Mouse (Mus musculus) hindbrain, embryonic 15.5 days (tissue): ENCODE data around the gene Vangl1. TPM values are rescaled to one million over a fixed set of nuclear protein-coding genes. Genes with fewer than 3 reads are reported as not detected.
"Not testable (repeated sequence)": the region's sequence is repeated elsewhere in the genome, so short reads cannot be mapped to it uniquely, and the experiment has no call there.

Experiments
- ATAC-seq: fragments of 200-750 bp; cut with Nextera tagmentation; 2 replicates; pipeline ENCODE4 v1.8.0; 2017; ENCODE audit warnings: low read depth, moderate number of reproducible peaks, moderate TSS enrichment; ENCODE audit not compliant: low FRiP score
- H3K27ac ChIP-seq: fragments of 300-500 bp; sonication (generic); replicated peaks from 2 replicates; pipeline ENCODE4 v1.5.1; 2015; ENCODE audit warnings: mild to moderate bottlenecking, inconsistent platforms
- H3K27me3 ChIP-seq: fragments of 300-500 bp; sonication (generic); 2 replicates; pipeline ENCODE4 v1.6.1; 2015; ENCODE audit warnings: control low read depth, inconsistent platforms
- H3K36me3 ChIP-seq: fragments of 300-500 bp; sonication (generic); 2 replicates; pipeline ENCODE4 v1.6.1; 2015; ENCODE audit warnings: control low read depth, inconsistent platforms
- H3K4me1 ChIP-seq: fragments of 300-500 bp; sonication (generic); replicated peaks from 2 replicates; pipeline ENCODE4 v1.6.1; 2015; ENCODE audit warnings: control low read depth, inconsistent platforms
- H3K4me2 ChIP-seq: fragments of 300-500 bp; sonication (generic); 2 replicates; pipeline ENCODE4 v1.6.1; 2015; ENCODE audit warnings: moderate library complexity, mild to moderate bottlenecking, inconsistent platforms
- H3K4me3 ChIP-seq: fragments of 300-500 bp; sonication (generic); 2 replicates; pipeline ENCODE4 v1.5.1; 2015; ENCODE audit warnings: mild to moderate bottlenecking, inconsistent platforms
- H3K9ac ChIP-seq: fragments of 300-500 bp; sonication (generic); 2 replicates; pipeline ENCODE4 v1.6.1; 2015; ENCODE audit warnings: inconsistent platforms
- H3K9me3 ChIP-seq: fragments of 300-500 bp; sonication (generic); 2 replicates; pipeline ENCODE4 v1.6.1; 2016; ENCODE audit warnings: control low read depth, inconsistent platforms
- WGBS: fragments of 180-500 bp; shearing (Covaris S2); methylation state at CpG from one replicate; pipeline ENCODE4 v1.1.7; 2015; 5-methylcytosine and 5-hydroxymethylcytosine counted together
- polyA plus RNA-seq: library from polyadenylated mRNA; unstranded; fragments of >200 nt; fragmentation: Nextera tagmentation; extraction: Ambion mirVana; gene quantifications from 2 replicates; pipeline ENCODE4 v1.2.1, GENCODE M21; 2015

Vangl1 gene
- polyA plus RNA-seq, 1 experiment from 2014 or later, result 9.1 TPM

DNA sequence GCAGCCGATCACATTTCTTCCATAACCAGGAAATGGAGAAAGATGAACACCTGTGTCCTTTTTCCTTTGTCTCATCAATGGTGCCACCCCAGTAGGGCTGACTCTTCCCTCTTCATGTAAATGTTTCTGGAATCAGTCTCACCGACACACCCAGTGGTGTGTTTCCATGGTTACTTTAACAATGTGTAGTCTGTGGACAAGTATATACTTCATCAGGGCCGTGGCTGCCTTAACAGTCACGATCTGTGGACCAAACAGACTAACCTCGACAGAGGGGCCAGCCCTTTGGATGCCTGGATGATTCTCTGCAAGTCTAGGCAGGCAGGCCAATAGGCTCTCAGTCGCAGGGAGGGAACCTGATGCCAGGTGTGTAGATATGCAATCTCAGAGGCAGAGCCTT, 8.4 kb upstream of the Vangl1 start:
- ATAC-seq, result no peak
- H3K27ac ChIP-seq, result no peak overlapping the region

DNA sequence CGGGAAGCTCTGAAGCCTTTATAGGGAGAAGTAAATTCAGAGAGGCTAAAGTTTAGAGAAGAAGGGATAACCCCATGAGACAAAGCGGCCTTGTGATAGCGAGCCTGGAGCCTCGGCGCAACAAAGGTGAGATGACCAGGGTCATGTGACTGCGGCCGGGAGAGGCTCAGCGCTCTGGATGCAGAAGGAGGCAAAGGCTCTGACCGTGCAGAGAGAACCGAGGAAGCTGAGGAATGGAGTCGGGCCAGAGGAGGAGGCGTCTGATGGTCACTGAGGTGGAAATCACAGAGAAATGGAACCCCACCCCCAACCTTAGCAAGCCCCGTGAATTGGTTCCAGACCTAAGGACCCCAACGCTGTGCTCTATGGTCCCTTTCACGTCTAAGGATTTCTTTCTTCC, 7.8 kb upstream of the Vangl1 start:
- H3K4me2 ChIP-seq, result no peak overlapping the region
- H3K9me3 ChIP-seq, result no peaks in the 10 kb centered on the region
- H3K9ac ChIP-seq, result no peak overlapping the region
- 89% methylated on average over 15 of the region's 15 CpGs for WGBS
- H3K4me1 ChIP-seq, result no peaks in the 10 kb centered on the region
- no peaks in the 10 kb centered on the region for H3K36me3 ChIP-seq
- ATAC-seq, result no peak
- no peak overlapping the region for H3K27ac ChIP-seq
- no peak overlapping the region for H3K4me3 ChIP-seq
- no peaks in the 10 kb centered on the region for H3K27me3 ChIP-seq

More for the DNA sequence above, 8.4 kb upstream of the Vangl1 start:
- Histone ChIP-seq H3K36me3 (no peaks in the 10 kb centered on the region), H3K4me2 (no peak overlapping the region), H3K9ac (no peak overlapping the region), H3K4me1 (no peaks in the 10 kb centered on the region), H3K27me3 (no peaks in the 10 kb centered on the region), H3K9me3 (no peaks in the 10 kb centered on the region), H3K4me3 (no peak overlapping the region)
- 51% methylated on average over 6 of the region's 6 CpGs for WGBS

GRCm38 (mm10) chr3:102211340-102211739, 6.8 kb upstream of the Vangl1 start:
- H3K4me2 ChIP-seq, result no peak overlapping the region
- H3K4me1 ChIP-seq, result no peaks in the 10 kb centered on the region
- 88% methylated on average over 2 of the region's 2 CpGs for WGBS
- peaks cover 9% of the 10 kb centered on the region; the same call in 1 of the 2 replicates for H3K27me3 ChIP-seq
- no peak overlapping the region for H3K4me3 ChIP-seq
- ATAC-seq, result no peak
- no peaks in the 10 kb centered on the region for H3K36me3 ChIP-seq
- no peaks in the 10 kb centered on the region for H3K9me3 ChIP-seq
- no peak overlapping the region for H3K27ac ChIP-seq
- H3K9ac ChIP-seq, result no peak overlapping the region

DNA sequence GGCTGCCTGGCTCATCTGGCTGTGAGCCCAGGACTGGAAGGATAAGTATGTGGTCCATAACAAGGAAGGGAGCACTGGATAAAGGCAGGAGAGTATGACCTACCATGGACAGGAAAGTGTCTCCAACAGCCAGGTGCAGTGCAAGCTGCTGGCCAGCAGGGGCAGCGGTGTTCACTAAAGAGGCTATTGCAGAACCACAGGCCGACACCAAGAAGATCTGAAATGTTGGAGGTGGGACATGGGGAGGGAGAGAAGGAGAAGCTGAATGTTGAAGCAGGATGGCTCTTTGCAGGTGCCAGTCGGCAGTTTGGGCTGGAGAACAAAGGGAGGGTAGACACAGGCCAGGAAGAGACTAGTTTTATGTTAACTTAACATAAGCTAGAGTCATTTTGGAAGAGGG, 6.3 kb upstream of the Vangl1 start:
- no peaks in the 10 kb centered on the region for H3K9me3 ChIP-seq
- no peak overlapping the region for H3K4me3 ChIP-seq
- no peak overlapping the region for H3K4me2 ChIP-seq
- no peak for ATAC-seq
- 64% methylated on average over 3 of the region's 3 CpGs for WGBS
- H3K9ac ChIP-seq, result no peak overlapping the region
- H3K27ac ChIP-seq, result no peak overlapping the region
- H3K4me1 ChIP-seq, result no peaks in the 10 kb centered on the region; the same call in 1 of the 2 replicates
- peaks cover 13% of the 10 kb centered on the region; the same call in 1 of the 2 replicates for H3K27me3 ChIP-seq
- H3K36me3 ChIP-seq, result no peaks in the 10 kb centered on the region

- Histone ChIP-seq H3K27me3 (peaks cover 13% of the 10 kb centered on the region; the same call in 1 of the 2 replicates), H3K4me3 (no peak overlapping the region), H3K9me3 (no peaks in the 10 kb centered on the region), H3K36me3 (no peaks in the 10 kb centered on the region), H3K9ac (no peak overlapping the region), H3K4me2 (no peak overlapping the region), H3K4me1 (peaks cover 11% of the 10 kb centered on the region), H3K27ac (no peak overlapping the region)
- ATAC-seq, result no peak
- 83% methylated on average over 6 of the region's 6 CpGs for WGBS
These were observed 4.4 kb upstream of the Vangl1 start for GRCm38 (mm10) chr3:102208861-102209260.

GRCm38 (mm10) chr3:102205458-102205830, 951 bp upstream of the Vangl1 start:
- H3K9ac ChIP-seq, result 0 out of 2 replicates have a peak overlapping the region, but pooled peaks have one; percentile 13
- H3K27me3 ChIP-seq, result peaks cover 15% of the 10 kb centered on the region; the same call in 1 of the 2 replicates
- H3K4me1 ChIP-seq, result peaks cover 24% of the 10 kb centered on the region
- peak overlapping the region; percentile 78 for H3K4me3 ChIP-seq
- H3K9me3 ChIP-seq, result no peaks in the 10 kb centered on the region
- ATAC-seq, result no peak
- H3K4me2 ChIP-seq, result peak overlapping the region; percentile 99
- 5% methylated on average over 7 of the region's 7 CpGs for WGBS
- H3K36me3 ChIP-seq, result no peaks in the 10 kb centered on the region
- H3K27ac ChIP-seq, result peak overlapping the region; percentile 16; the same call in 1 of the 2 replicates

GRCm38 (mm10) chr3:102204734-102205457, 403 bp upstream of the Vangl1 start:
- WGBS, result 4% methylated on average over 17 of the region's 17 CpGs
- ATAC-seq, result peak; percentile 50
- H3K36me3 ChIP-seq, H3K9me3 ChIP-seq: not testable (repeated sequence)
- Histone ChIP-seq H3K9ac (peak overlapping the region; percentile 71), H3K27me3 (peaks cover 15% of the 10 kb centered on the region; the same call in 1 of the 2 replicates), H3K27ac (peak overlapping the region; percentile 67; the same call in 1 of the 2 replicates), H3K4me1 (peaks cover 24% of the 10 kb centered on the region), H3K4me3 (peak overlapping the region; percentile 78), H3K4me2 (peak overlapping the region; percentile 99)

- H3K36me3 ChIP-seq, result no peaks in the 10 kb centered on the region
- 2% methylated on average over 7 of the region's 7 CpGs for WGBS
- peaks cover 38% of the 10 kb centered on the region for H3K4me1 ChIP-seq
- H3K9ac ChIP-seq, result peak overlapping the region; percentile 71
- H3K9me3 ChIP-seq, result no peaks in the 10 kb centered on the region
- no peak for ATAC-seq
- H3K4me3 ChIP-seq, result peak overlapping the region; percentile 78
- H3K4me2 ChIP-seq, result peak overlapping the region; percentile 99
- H3K27me3 ChIP-seq, result peaks cover 15% of the 10 kb centered on the region
- H3K27ac ChIP-seq, result no peak overlapping the region
These were observed 1.4 kb downstream of the Vangl1 start for GRCm38 (mm10) chr3:102203131-102203530.

- H3K4me2 ChIP-seq, result no peak overlapping the region
- peaks cover 5% of the 10 kb centered on the region; the same call in 1 of the 2 replicates for H3K27me3 ChIP-seq
- H3K36me3 ChIP-seq, result no peaks in the 10 kb centered on the region
- ATAC-seq, result no peak
- H3K9ac ChIP-seq, result no peak overlapping the region
- peaks cover 42% of the 10 kb centered on the region for H3K4me1 ChIP-seq
- no peak overlapping the region for H3K4me3 ChIP-seq
- no peak overlapping the region for H3K27ac ChIP-seq
- no peaks in the 10 kb centered on the region for H3K9me3 ChIP-seq
- WGBS, result 37% methylated on average over 4 of the region's 4 CpGs
These were observed 4.5 kb downstream of the Vangl1 start for GRCm38 (mm10) chr3:102199991-102200390.

GRCm38 (mm10) chr3:102199226-102199625, 5.3 kb downstream of the Vangl1 start:
- H3K27me3 ChIP-seq, result peaks cover 5% of the 10 kb centered on the region; the same call in 1 of the 2 replicates

DNA sequence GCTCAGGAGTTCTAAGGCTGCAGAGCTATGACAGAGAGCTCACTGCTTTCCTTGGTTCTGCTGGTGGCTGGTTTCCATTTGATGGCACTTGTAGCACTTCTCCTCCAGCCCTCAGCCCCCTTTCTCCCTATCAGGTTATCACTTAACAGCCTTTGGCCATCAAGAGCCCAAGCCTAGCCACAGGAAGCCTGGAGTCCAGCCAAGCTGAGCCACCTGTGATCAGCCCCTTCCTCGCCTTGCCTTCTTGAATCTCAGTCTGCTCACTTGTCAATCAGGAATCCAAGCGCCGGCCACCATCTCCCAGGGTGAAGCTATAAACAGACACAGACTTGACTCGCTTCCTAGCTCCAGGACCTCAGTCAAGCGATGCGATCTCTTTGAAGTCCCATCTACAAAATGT, 6.0 kb downstream of the Vangl1 start:
- WGBS, result 52% methylated on average over 6 of the region's 6 CpGs
- H3K4me3 ChIP-seq, result no peak overlapping the region
- peaks cover 5% of the 10 kb centered on the region; the same call in 1 of the 2 replicates for H3K27me3 ChIP-seq
- no peak overlapping the region for H3K27ac ChIP-seq
- H3K4me2 ChIP-seq, result no peak overlapping the region
- H3K9ac ChIP-seq, result no peak overlapping the region
- no peaks in the 10 kb centered on the region for H3K36me3 ChIP-seq
- ATAC-seq, result no peak
- no peaks in the 10 kb centered on the region for H3K9me3 ChIP-seq
- peaks cover 47% of the 10 kb centered on the region for H3K4me1 ChIP-seq

More at GRCm38 (mm10) chr3:102199226-102199625, 5.3 kb downstream of the Vangl1 start:
- no peaks in the 10 kb centered on the region for H3K36me3 ChIP-seq
- H3K4me2 ChIP-seq, result no peak overlapping the region; the same call in 1 of the 2 replicates
- no peak overlapping the region for H3K9ac ChIP-seq
- 56% methylated on average over 4 of the region's 4 CpGs for WGBS
- no peak for ATAC-seq
- H3K27ac ChIP-seq, result no peak overlapping the region
- H3K4me3 ChIP-seq, result no peak overlapping the region
- H3K4me1 ChIP-seq, result peaks cover 47% of the 10 kb centered on the region
- no peaks in the 10 kb centered on the region for H3K9me3 ChIP-seq

- Histone ChIP-seq H3K4me3 (no peak overlapping the region), H3K9me3 (no peaks in the 10 kb centered on the region), H3K4me2 (no peak overlapping the region), H3K27ac (no peak overlapping the region), H3K9ac (no peak overlapping the region), H3K27me3 (peaks cover 5% of the 10 kb centered on the region; the same call in 1 of the 2 replicates), H3K4me1 (peaks cover 47% of the 10 kb centered on the region), H3K36me3 (no peaks in the 10 kb centered on the region)
- WGBS, result 25% methylated on average over 5 of the region's 5 CpGs
- no peak for ATAC-seq
These were observed 6.7 kb downstream of the Vangl1 start for GRCm38 (mm10) chr3:102197746-102198145.
